Mouse (Mus musculus) lung, embryonic 14.5 days (tissue): ENCODE measurements around the gene Tubd1. TPM values are rescaled to one million over a fixed set of nuclear protein-coding genes. Genes with fewer than 3 reads are reported as not detected.
"Not testable (repeated sequence)": the region's sequence is repeated elsewhere in the genome, so short reads cannot be mapped to it uniquely, and the experiment has no call there.

Source experiments
- ATAC-seq: fragments of 200-750 bp; cut with Nextera tagmentation; 2 replicates; pipeline ENCODE4 v1.8.0; 2017; ENCODE audit warnings: mild to moderate bottlenecking, moderate TSS enrichment, moderate library complexity; ENCODE audit not compliant: insufficient read depth
- DNase-seq: peaks from one replicate; pipeline ENCODE4 v3.0.0-alpha.2; 2015
- H3K27ac ChIP-seq: fragments of 300-500 bp; sonication (generic); 2 replicates; pipeline ENCODE4 v1.5.1; 2014; ENCODE audit warnings: low read depth, mild to moderate bottlenecking, moderate library complexity
- H3K27me3 ChIP-seq: fragments of 300-500 bp; sonication (generic); 2 replicates; pipeline ENCODE4 v1.6.1; 2014; ENCODE audit warnings: low read length, control low read depth; ENCODE audit not compliant: insufficient read depth
- H3K36me3 ChIP-seq: fragments of 300-500 bp; sonication (generic); 2 replicates; pipeline ENCODE4 v1.6.1; 2014; ENCODE audit warnings: control low read depth; ENCODE audit not compliant: insufficient read depth
- H3K4me1 ChIP-seq: fragments of 300-500 bp; sonication (generic); 2 replicates; pipeline ENCODE4 v1.6.1; 2014; ENCODE audit warnings: antibody characterized with exemption, control low read depth; ENCODE audit not compliant: insufficient read depth
- H3K4me2 ChIP-seq: fragments of 300-500 bp; sonication (generic); 2 replicates; pipeline ENCODE4 v1.6.1; 2014; ENCODE audit warnings: mild to moderate bottlenecking
- H3K4me3 ChIP-seq: fragments of 300-500 bp; sonication (generic); 2 replicates; pipeline ENCODE4 v1.5.1; 2014; ENCODE audit warnings: low read depth, low read length
- H3K9ac ChIP-seq: fragments of 300-500 bp; sonication (generic); 2 replicates; pipeline ENCODE4 v1.6.1; 2014
- H3K9me3 ChIP-seq: fragments of 300-500 bp; sonication (generic); 2 replicates; pipeline ENCODE4 v1.6.1; 2016; ENCODE audit warnings: low read depth, low read length, control low read depth
- CTCF ChIP-seq: IDR thresholded peaks from 2 replicates; pipeline ENCODE4 v1.5.1; 2016; ENCODE audit warnings: antibody characterized with exemption, low read depth
- WGBS: fragments of 180-500 bp; shearing (Covaris S2); extraction: QIAGEN DNeasy Blood & Tissue Kit; methylation state at CpG from one replicate; pipeline ENCODE4 v1.1.7; 2014; 5-methylcytosine and 5-hydroxymethylcytosine counted together
- polyA plus RNA-seq: library from polyadenylated mRNA; unstranded; fragments of >200 nt; fragmentation: Nextera tagmentation; extraction: Ambion mirVana; gene quantifications from 2 replicates; pipeline ENCODE4 v1.2.1, GENCODE M21; 2014

Gene Tubd1
- polyA plus RNA-seq, 1 experiment from 2014 or later = 14.2 TPM

GRCm38 (mm10) chr11:86516620-86517019 lies 28.2 kb upstream of the Tubd1 start:
- ATAC-seq = no peak

DNA sequence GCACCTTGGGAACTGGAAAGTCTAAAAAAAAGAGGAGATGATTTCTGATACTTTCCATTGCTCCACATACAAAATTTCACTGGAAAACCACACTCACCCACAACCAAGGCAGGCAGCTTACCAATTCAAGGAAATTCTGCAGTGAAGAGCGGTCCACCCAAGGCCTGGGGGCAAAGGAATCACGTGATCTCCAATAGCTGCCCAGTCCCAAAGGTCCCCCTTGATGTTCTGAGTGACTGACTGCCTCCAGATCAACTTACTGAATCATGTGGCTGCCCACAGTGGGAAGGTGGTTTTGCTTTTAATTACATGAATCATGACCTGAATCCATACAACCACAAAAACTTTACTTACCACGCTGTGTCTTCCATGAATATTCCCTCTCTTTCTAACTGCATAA lies 27.6 kb upstream of the Tubd1 start:
- Histone ChIP-seq H3K4me1 (no peaks in the 10 kb centered on the region), H3K27ac (no peak overlapping the region), H3K27me3 (no peaks in the 10 kb centered on the region), H3K4me3 (no peak overlapping the region), H3K4me2 (no peak overlapping the region), H3K36me3 (peaks cover 78% of the 10 kb centered on the region), H3K9me3 (no peaks in the 10 kb centered on the region), H3K9ac (no peak overlapping the region)
- WGBS = 95% methylated on average over 3 of the region's 3 CpGs
- no peak for DNase-seq
- ATAC-seq = no peak
- no peak for TF ChIP-seq CTCF

More at GRCm38 (mm10) chr11:86516620-86517019, 28.2 kb upstream of the Tubd1 start:
- Histone ChIP-seq H3K4me1 (no peaks in the 10 kb centered on the region), H3K9me3 (no peaks in the 10 kb centered on the region), H3K27me3 (no peaks in the 10 kb centered on the region), H3K9ac (no peak overlapping the region), H3K36me3 (peaks cover 79% of the 10 kb centered on the region), H3K27ac (no peak overlapping the region), H3K4me3 (no peak overlapping the region), H3K4me2 (no peak overlapping the region)
- DNase-seq = no peak
- no peak for TF ChIP-seq CTCF
- 84% methylated on average over 3 of the region's 3 CpGs for WGBS

DNA sequence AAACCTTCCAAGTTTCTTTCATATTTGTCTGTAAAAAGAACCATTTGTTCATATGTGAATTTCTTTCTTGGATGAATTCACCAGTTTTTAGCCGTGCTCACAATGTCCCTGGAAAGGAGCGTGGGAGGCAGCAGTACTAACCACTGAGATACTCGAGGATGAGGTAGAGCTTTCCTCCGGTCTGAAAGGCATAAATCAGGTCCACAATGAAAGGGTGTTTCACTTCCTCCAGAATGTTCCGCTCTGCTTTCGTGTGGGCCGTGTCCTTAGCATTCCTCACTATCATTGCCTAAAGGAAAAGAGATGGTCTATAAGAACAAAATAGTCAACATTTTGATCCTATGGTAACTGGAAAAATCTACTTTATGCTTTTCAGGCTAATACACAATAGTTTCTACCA lies 25.0 kb upstream of the Tubd1 start:
- DNase-seq (no peak), ATAC-seq (no peak)
- TF ChIP-seq CTCF = no peak
- H3K27me3 ChIP-seq = no peaks in the 10 kb centered on the region
- H3K4me1 ChIP-seq = no peaks in the 10 kb centered on the region
- no peak overlapping the region for H3K27ac ChIP-seq
- no peak overlapping the region for H3K4me3 ChIP-seq
- 86% methylated on average over 7 of the region's 7 CpGs for WGBS
- no peak overlapping the region for H3K9ac ChIP-seq
- no peaks in the 10 kb centered on the region for H3K9me3 ChIP-seq
- peaks cover 84% of the 10 kb centered on the region for H3K36me3 ChIP-seq
- H3K4me2 ChIP-seq = no peak overlapping the region

DNA sequence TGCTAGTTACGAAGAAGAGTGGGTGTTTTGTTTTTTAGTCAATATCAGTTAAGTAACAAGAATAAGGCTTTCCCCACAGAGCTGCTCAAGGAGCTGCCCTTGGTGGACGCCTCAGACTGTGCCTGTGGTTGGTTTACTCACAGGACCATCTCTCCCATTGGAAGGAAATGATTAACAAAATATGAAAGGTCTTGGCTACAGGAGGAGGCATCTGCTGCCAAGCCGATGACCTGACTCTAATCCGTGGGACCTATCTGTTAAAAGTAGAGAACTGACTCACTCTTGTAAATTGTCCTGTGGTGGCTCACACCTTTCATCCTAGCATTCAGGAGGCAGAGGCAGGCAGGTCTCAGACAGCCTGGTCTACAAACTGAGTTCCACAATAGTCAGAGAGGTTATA lies 17.3 kb upstream of the Tubd1 start:
- Histone ChIP-seq H3K27ac (no peak overlapping the region), H3K4me1 (no peaks in the 10 kb centered on the region), H3K27me3 (no peaks in the 10 kb centered on the region), H3K9ac (no peak overlapping the region), H3K9me3 (no peaks in the 10 kb centered on the region), H3K4me3 (no peak overlapping the region), H3K4me2 (no peak overlapping the region), H3K36me3 (peaks cover 75% of the 10 kb centered on the region)
- TF ChIP-seq CTCF = no peak
- 90% methylated on average over 4 of the region's 4 CpGs for WGBS
- DNase-seq = no peak
- no peak for ATAC-seq

DNA sequence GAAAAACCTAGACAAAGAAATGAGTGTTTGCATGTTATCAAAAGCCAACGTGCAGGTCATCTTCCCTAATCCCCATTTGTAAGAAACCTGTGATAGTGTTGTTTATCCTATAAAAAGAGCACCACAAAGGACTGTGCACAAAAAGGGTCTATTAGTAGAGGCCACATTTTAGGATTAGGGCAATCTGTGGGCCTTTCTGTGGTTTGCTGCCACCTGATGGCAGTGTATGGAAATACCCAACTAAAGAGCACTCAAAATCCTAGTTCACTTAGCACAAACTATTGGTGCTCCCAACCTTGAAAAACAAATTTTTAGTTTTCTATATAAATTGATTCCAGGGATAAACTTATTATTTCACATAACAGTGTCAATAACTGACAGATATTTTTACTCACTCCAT lies 12.0 kb upstream of the Tubd1 start:
- H3K9me3 ChIP-seq = no peaks in the 10 kb centered on the region

DNA sequence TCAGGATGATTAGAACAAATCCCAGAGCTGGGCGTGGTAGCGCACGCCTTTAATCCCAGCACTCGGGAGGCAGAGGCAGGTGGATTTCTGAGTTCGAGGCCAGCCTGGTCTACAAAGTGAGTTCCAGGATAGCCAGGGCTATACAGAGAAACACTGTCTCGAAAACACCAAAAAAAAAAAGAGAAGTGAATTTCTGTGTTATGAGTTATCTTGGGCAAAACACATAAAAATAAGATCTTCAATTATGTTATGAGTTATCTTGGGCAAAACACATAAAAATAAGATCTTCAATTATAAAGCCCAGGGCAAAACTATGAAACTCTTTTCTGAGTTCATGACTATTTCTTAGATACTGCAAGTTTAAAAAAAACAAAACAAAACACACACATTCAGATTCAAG lies 11.5 kb upstream of the Tubd1 start:
- WGBS = 88% methylated on average over 6 of the region's 6 CpGs
- H3K4me1 ChIP-seq, H3K27me3 ChIP-seq, H3K9ac ChIP-seq, H3K4me3 ChIP-seq, H3K4me2 ChIP-seq, ATAC-seq, H3K9me3 ChIP-seq, DNase-seq, H3K27ac ChIP-seq: not testable (repeated sequence)
- H3K36me3 ChIP-seq = peaks cover 47% of the 10 kb centered on the region

More for the DNA sequence above, 12.0 kb upstream of the Tubd1 start:
- Histone ChIP-seq H3K4me2 (no peak overlapping the region), H3K27me3 (no peaks in the 10 kb centered on the region), H3K27ac (no peak overlapping the region), H3K4me3 (no peak overlapping the region), H3K36me3 (peaks cover 51% of the 10 kb centered on the region), H3K9ac (no peak overlapping the region), H3K4me1 (no peaks in the 10 kb centered on the region)
- 48% methylated on average over 1 of the region's 1 CpGs for whole genome bisulfite sequencing
- DNase-seq = peak; percentile 52
- no peak for ATAC-seq
- peak; percentile 57 for TF ChIP-seq CTCF

DNA sequence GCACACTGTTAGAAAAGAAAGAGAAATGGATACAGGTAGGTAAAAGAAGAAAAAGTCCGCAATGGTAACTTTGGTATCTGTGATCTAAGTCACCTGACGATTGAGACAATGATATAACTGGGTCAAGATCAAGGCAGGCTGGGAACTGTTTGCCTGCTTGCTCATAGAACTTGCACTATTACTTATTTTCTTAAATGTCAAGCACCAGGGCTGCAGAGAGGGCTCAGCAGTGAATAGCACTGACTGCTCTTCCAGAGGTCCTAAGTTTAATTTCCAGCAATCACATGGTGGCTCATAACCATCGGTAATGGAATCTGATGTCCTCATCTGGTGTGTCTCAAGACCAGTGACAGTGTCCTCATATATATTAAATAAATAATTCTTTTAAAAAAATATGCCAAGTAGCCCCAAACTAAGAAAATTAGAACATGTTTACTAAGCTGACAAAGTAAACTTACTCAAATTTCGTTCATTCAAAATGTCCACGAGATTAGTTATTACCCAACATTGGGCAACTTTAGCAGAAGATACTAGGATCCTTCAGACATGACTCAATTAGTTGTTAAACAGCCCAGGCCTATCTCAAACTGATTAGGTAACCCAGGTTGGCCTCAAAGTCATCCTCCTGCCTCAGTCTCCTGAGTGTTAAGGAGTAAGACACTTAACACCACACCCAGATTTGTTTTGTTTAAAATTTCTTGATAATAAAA lies 10.4 kb upstream of the Tubd1 start:
- Histone ChIP-seq H3K4me3 (no peak overlapping the region), H3K9me3 (no peaks in the 10 kb centered on the region), H3K9ac (no peak overlapping the region), H3K4me2 (no peak overlapping the region), H3K4me1 (no peaks in the 10 kb centered on the region), H3K27ac (no peak overlapping the region), H3K27me3 (no peaks in the 10 kb centered on the region), H3K36me3 (peaks cover 42% of the 10 kb centered on the region)
- no peak for TF ChIP-seq CTCF
- no peak for ATAC-seq
- WGBS = 88% methylated on average over 5 of the region's 5 CpGs
- DNase-seq = no peak

DNA sequence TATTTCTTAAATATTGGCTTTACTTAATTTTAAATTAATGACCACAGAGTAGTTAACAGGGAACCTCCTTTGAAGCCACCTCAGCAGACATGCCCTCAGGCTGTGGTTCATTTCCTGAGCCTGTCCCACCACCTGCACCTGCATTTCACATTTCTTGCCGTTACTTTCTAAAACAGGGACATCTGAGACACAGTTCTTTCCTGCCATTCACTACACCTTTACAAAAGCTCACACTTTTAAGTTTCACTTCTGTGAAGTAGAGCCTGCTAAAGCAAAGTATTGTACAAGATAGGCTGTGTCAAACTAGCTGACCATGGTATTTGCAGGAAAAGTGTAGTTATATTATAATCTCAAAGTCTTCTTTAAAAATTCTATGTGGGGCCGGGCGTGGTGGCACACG lies 6.0 kb upstream of the Tubd1 start:
- WGBS = 97% methylated on average over 4 of the region's 4 CpGs
- no peak overlapping the region for H3K27ac ChIP-seq
- peaks cover 16% of the 10 kb centered on the region for H3K36me3 ChIP-seq
- DNase-seq (no peak), ATAC-seq (no peak)
- H3K9ac ChIP-seq = no peak overlapping the region
- H3K27me3 ChIP-seq = no peaks in the 10 kb centered on the region
- peaks cover 7% of the 10 kb centered on the region; the same call in 1 of the 2 replicates for H3K4me1 ChIP-seq
- no peak overlapping the region for H3K4me3 ChIP-seq
- no peak for TF ChIP-seq CTCF
- H3K4me2 ChIP-seq = no peak overlapping the region
- no peaks in the 10 kb centered on the region for H3K9me3 ChIP-seq
